Mouse (Mus musculus): ENCODE data around the gene Actl6b.
A peak's percentile ranks its signal among the peaks of the same experiment; 100 is the strongest.

Actl6b gene

DNA sequence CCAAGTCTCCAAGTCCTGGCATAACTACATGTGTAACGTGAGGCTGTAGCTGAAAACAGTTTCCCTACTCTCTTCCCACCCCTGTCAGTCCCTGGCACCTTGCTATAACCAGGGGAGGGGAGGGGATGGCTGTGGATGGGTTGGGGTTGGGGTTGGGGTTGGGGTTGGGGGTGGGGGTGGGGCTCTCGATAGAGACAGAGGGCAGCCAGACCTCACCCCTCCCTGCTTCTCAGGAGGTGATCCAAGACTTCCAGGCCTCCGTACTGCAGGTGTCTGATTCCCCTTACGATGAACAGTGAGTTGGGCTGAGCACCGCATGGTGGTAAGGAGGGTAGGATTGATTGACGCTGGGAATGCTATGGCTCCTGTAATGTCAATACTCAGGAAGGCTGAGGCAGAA, 12.4 kb downstream of the Actl6b start:
- DNase-seq, result no peak

DNA sequence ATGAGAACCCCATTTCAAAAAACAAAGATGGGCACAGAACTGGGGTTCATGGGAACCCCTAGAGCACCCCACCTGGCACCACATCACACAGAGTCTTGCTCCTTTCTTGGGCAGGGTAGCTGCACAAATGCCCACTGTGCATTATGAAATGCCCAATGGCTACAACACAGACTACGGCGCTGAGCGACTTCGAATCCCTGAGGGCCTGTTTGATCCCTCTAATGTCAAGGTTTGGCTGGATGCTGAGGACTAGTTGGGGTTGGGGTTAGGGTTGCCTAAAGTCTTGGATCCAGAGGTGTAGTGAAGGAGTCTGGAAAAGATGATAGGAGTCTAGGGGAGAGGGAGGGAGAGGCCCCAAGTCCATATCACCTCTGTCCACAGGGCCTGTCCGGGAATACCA, 13.1 kb downstream of the Actl6b start:
- no peak for DNase-seq

DNA sequence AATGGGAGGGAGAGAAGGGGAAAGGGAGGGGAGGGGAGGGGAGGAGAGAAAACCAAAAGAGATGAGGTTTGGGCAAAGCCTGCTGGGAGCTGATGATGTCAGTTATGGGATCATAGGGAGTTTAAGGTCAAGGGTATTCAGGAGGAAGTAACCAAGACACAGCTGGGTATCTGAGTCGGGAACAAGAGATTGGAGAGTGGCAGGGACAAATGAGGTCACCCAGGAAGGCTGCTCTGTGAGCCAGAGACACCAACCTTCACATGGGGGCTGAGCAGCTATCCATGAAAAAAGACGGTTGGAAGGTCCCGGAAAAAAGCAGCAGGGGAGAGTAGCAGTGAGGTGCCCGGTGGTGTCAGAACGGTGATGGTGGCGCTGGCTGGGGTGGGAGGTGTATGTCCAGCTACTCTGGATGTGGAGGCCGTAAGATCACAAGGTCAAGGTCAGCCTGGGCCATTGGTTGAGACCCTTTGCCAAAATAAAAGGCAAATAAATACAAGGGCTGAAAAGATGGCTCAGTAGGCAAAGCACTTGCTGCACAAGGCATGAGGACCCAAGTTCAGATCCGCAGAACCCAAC, 15.0 kb downstream of the Actl6b start:
- DNase-seq, result no peak

GRCm38 (mm10) chr5:137569031-137569430, 15.7 kb downstream of the Actl6b start:
- no peak for DNase-seq

- no peak for DNase-seq
These were observed 16.3 kb downstream of the Actl6b start, which contains the start of gene Tfr2 for GRCm38 (mm10) chr5:137569665-137570064. TSS of gene Tfr2 (plus strand) at chr5:137569840.

- DNase-seq, result no peak
These were observed 16.9 kb downstream of the Actl6b start for GRCm38 (mm10) chr5:137570181-137570580.

DNA sequence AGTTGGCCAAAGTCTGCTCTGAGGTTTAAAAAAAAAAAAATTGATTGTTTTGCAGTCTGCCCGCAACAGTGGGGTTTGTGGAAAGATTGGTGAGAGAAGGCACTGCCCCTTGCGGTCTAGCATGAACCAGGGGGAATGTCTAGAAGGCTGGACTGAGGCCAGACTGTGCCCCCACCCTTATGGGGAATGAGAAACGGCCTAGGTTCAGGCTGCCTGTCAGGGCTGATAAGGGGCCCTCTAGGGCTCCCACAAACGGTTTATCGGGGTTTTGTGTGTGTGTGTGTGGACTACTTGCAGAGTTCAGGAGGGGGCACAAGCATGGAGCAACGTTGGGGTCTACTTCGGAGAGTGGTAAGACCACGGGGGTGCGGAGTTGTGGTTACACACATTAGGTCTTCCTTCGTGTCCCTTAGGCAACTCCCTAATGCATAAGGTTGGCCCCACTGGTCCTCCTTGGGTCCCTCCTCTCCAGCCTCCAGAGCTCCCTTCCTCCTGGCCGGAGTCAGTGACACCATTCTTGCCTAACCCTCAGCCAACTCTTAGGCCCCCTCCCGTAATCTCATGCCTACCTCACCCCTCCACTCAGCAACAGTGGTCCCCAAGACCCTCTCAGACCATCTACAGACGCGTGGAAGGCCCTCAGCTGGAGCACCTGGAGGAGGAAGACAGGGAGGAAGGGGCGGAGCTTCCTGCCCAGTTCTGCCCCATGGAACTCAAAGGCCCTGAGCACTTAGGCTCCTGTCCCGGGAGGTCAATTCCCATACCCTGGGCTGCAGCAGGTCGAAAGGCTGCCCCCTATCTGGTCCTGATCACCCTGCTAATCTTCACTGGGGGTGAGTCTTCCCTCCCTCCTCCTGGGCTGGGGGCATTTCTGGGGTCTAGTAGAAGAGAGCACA, 17.6 kb downstream of the Actl6b start:
- DNase-seq, result no peak

DNA sequence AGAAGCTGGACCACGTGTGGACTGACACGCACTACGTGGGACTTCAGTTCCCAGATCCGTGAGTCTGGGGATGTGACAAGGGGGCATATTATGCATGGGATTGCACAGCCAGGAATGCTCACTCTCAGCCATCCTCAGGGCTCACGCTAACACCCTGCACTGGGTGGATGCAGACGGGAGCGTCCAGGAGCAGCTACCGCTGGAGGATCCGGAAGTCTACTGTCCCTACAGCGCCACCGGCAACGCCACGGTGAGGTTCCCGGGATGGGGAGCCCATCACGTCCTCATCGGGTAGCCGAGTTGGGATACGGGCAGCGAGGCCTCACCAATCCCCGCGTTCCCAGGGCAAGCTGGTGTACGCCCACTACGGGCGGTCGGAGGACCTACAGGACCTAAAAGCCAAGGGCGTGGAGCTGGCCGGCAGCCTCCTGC, 21.2 kb downstream of the Actl6b start:
- peak; percentile 69 to 76 for DNase-seq

GRCm38 (mm10) chr5:137580246-137580645, 26.9 kb downstream of the Actl6b start:
- no peak for DNase-seq

- DNase-seq, result no peak
These were observed 29.4 kb downstream of the Actl6b start for GRCm38 (mm10) chr5:137582702-137583101.

DNA sequence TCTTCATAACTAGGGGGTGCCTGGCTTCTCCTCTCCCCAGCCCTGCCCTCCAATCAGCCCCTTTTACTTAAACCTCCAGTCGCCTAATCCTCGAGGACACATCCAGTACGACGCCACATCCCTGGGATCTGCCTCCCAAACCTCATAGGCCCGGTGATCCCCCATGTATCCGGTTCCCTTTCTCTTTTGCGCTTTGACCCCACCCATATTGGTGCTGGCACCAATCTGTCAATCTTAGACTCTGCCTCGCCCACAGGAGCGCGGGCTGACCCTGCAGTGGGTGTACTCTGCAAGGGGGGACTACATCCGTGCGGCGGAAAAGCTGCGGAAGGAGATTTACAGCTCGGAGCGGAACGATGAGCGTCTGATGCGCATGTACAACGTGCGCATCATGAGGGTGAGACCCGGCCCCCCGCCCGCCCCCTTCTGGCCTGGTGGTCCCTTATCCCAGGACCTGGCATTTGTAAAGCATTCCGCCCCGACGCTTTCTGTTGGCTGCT, 30.4 kb downstream of the Actl6b start:
- peak; percentile 73 to 77 for DNase-seq

- peak; percentile 86 to 92 for DNase-seq
These were observed 31.7 kb downstream of the Actl6b start for GRCm38 (mm10) chr5:137584976-137585375.

- no peak for DNase-seq
These were observed 37.2 kb downstream of the Actl6b start for GRCm38 (mm10) chr5:137590507-137590906.

GRCm38 (mm10) chr5:137595921-137596320, 42.6 kb downstream of the Actl6b start:
- DNase-seq, result no peak

GRCm38 (mm10) chr5:137596601-137597261, 43.4 kb downstream of the Actl6b start:
- no peak for DNase-seq

DNA sequence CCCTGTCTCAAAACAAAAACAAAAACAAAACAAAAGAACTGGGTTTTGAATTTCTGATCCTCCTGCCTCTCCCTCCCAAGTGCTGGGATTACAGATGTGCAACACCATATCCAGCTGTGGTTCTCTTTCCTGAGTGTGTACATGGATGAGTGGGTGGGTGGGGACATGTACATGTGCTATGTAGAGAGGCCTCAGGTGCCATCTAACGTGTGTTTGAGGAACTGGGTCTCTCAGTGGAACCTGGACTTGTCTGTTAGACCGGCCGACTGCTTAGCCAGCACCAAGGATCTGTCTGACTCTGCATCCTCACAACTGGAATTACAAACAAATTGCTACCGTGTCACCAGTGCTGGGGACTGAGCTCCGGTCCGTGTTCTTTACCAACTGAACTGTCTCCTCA, 44.3 kb downstream of the Actl6b start:
- DNase-seq, result no peak

GRCm38 (mm10) chr5:137598100-137598826, 44.9 kb downstream of the Actl6b start:
- no peak for DNase-seq

DNA sequence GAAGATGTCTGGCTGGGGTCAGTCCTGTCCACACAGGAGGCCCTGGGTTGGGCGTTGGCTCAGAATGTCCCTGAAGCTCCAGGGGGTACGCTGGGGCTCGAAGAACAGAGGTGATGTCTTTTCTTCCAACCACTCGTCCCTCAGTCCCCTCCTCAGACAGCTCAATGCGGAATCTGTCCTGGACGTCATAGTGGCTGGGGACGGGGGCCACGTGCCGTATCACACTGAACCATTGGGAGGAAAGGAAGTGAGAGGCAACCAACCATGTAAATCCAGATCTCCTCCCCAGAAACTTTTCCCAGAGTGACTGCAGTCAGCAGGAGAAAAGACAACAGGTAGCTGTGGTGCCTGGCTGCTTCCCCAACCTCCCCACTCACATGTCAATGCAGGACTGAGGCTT, 46.3 kb downstream of the Actl6b start:
- DNase-seq, result peak in 1 of 2 experiments; percentile 25

DNA sequence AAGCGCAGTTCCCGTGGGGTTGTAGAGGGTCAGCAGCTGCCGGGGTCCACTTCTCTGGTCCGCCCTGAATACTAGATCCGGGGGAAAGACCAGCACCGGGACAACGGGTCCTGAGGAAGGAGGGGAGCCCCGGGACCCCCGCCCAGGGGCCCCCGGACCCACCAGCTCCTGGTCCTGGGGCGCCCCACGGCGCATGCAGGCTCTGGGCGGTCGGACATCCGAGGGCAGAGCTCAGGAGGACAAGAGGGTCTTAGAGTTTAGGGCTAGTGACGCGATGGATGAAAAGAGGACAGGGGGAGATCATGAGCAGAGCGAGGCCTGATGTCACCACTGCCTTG, 46.9 kb downstream of the Actl6b start:
- DNase-seq, result no peak

DNA sequence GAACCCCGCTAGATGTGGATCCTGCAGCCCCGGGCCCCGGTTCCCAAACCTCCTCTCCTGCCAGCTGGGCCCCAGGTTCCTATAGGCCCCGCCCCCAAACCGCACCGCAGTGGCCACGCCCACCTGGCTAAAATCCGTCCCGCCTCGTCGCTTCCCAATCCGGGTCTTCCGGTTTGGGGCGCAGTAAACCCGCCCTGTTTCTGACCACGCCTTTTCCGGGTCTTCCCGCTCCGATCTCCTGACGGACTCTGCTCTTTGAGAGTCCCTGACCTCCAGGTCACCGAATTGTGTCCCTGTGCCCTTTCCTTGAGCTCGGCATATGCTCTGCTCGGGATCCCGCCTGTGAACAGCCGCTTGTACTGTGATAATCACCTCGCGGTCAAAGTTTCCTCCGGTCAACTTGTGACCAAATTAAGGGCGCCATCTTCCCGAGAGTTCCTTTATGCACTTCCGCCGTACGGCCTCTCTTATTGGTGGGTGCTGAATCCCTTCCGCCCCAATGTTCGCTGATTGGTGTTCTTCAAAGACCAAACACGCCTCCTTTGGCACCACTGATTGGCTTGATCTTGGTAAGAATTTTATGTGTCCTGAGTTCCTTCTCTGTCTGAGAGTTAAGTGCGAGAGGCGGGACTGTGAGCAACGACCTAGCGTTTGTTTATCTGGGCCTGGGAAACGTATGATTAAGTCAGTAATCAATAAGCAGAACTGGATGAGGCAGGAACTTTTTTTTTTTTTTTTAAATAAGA, 47.5 kb downstream of the Actl6b start, which contains the start of gene Mospd3:
Mospd3 (minus strand) TSS at position 440 of the 746 bp plus-strand sequence.
- DNase-seq, result peak; percentile 96 to 97

- DNase-seq, result peak in 1 of 2 experiments; percentile 38
These were observed 48.0 kb downstream of the Actl6b start for GRCm38 (mm10) chr5:137601365-137601729.

Measured in cerebellum, postnatal 14 days (tissue).